Mouse (Mus musculus): ENCODE data around the gene 1700024P04Rik. TPM values are rescaled to one million over a fixed set of nuclear protein-coding genes. Genes with fewer than 3 reads are reported as not detected.

1700024P04Rik gene
- total RNA-seq, 2 experiments from 2014 or later: not detected

Other genes starting within 250 kb of the 1700024P04Rik start
- 169 and 189 TPM in 2 replicates for gene Fcho2, start 169.1 kb downstream of the 1700024P04Rik start, total RNA-seq (2015; ENCODE audit: low replicate concordance)
- gene Fcho2, start 169.1 kb downstream of the 1700024P04Rik start, total RNA-seq (2017; ENCODE audit: low replicate concordance): 156 and 165 TPM in 2 replicates
- 45.3 and 46.9 TPM in 2 replicates for gene Tnpo1, start 58.2 kb downstream of the 1700024P04Rik start, total RNA-seq (2015; ENCODE audit: low replicate concordance)
- gene Tnpo1, start 58.2 kb downstream of the 1700024P04Rik start, total RNA-seq (2017; ENCODE audit: low replicate concordance): 33.6 and 38.2 TPM in 2 replicates
- gene Zfp366, start 200.3 kb upstream of the 1700024P04Rik start, total RNA-seq (2015; ENCODE audit: low replicate concordance): 1.1 TPM in 1 of 2 replicates, not detected in the other
- 0.13 TPM in 1 of 2 replicates, not detected in the other for gene Zfp366, start 200.3 kb upstream of the 1700024P04Rik start, total RNA-seq (2017; ENCODE audit: low replicate concordance)

Measured in erythroid progenitor cell, adult 5-6 weeks (primary cell).